In the genomic region with DNA sequence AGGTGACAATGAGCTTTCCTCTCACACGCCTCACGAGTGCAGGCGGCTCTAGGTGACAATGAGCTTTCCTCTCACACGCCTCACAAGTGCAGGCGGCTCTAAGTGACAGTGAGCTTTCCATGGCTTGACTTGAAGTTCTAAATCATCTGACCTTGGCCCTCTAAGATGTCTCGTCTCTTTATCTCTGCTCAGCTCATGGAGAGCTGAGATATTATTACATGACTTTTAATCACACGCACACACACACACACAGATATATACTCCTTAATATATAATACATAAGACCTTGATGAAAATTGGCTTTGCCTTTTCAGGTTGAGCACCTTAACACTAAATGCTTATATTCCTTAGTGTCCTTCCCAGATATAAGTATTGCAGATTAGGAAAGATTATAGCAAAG, we compare ENCODE assay signal across 15 mouse cellular contexts. TPM values are rescaled to one million over a fixed set of nuclear protein-coding genes. Genes with fewer than 3 reads are reported as not detected.
A peak's percentile ranks its signal among the peaks of the same experiment; 100 is the strongest.
DNase-seq lines count a peak whose midpoint lies in the region; ATAC-seq and TF ChIP-seq lines count a peak whose summit lies in the region.
"Had no signal": no experiment of that assay in that cellular context is flagged by ENCODE, and none has a peak within 500 bp of the region (broad histone marks: within the 10 kb centered on the region; RNA-seq: fewer than 3 reads in every experiment).

No protein-coding gene starts in this region.

- no peak for DNase-seq in heart, postnatal 4 days
- no peak for DNase-seq in liver, embryonic 13.5 days
- no peak for DNase-seq in frontal cortex, adult 2 months (ENCODE audit: extremely low spot score in 1 of 2, low spot score in 1 of 2)
- DNase-seq in thymus, postnatal 36 days, result no peak
- DNase-seq: cerebellum, adult 11-12 months; cerebellum, postnatal 25 days; gastrocnemius, postnatal 25 days; kidney, adult 9 months; left cerebral cortex, postnatal 4 days; right cerebral cortex, adult 18-20 months had no signal

- no peak for TF ChIP-seq CTCF in bone marrow, adult 2 months (IDR thresholded peaks at IDR 0.05; ENCODE audit: control insufficient read depth, insufficient read depth, low read length)

- no peak for TF ChIP-seq POLR2A in bone marrow, adult 2 months (IDR thresholded peaks at IDR 0.05; ENCODE audit: borderline replicate concordance, control insufficient read depth, low read depth, low read length)

- H3K4me1 ChIP-seq in heart, embryonic 15.5 days (replicated peaks), result peaks cover 5% of the 10 kb centered on the region; the same call in 1 of the 2 replicates
- H3K4me1 ChIP-seq in bone marrow, adult 2 months (ENCODE audit: control insufficient read depth, insufficient read depth, low read length), result peaks cover 4% of the 10 kb centered on the region
- peaks cover 27% of the 10 kb centered on the region for H3K4me1 ChIP-seq in brown adipose tissue, adult 24 weeks (ENCODE audit: control insufficient read depth, insufficient read depth, insufficient read length, low read length)
- H3K4me1 ChIP-seq in liver, embryonic 13.5 days (replicated peaks), result peaks cover 80% of the 10 kb centered on the region
- H3K4me1 ChIP-seq: hindbrain, embryonic 15.5 days had no signal

- H3K36me3 ChIP-seq in heart, embryonic 15.5 days, result no peaks in the 10 kb centered on the region
- peaks cover 8% of the 10 kb centered on the region; the same call in 1 of the 2 replicates for H3K36me3 ChIP-seq in liver, embryonic 13.5 days
- H3K36me3 ChIP-seq: hindbrain, embryonic 15.5 days had no signal

- H3K27me3 ChIP-seq in heart, embryonic 15.5 days, result no peaks in the 10 kb centered on the region
- H3K27me3 ChIP-seq in liver, embryonic 13.5 days, result no peaks in the 10 kb centered on the region
- H3K27me3 ChIP-seq: hindbrain, embryonic 15.5 days had no signal

- H3K27ac ChIP-seq in heart, embryonic 15.5 days, result peak overlapping the region; percentile 57
- H3K27ac ChIP-seq in bone marrow, adult 2 months (ENCODE audit: control insufficient read depth, insufficient read depth, low read depth, low read length, poor library complexity), result peak overlapping the region; percentile 12
- H3K27ac ChIP-seq in brown adipose tissue, adult 24 weeks (replicated peaks; ENCODE audit: low read depth, low read length), result peak overlapping the region; percentile 49
- H3K27ac ChIP-seq in liver, embryonic 13.5 days, result peak overlapping the region; percentile 89
- H3K27ac ChIP-seq: hindbrain, embryonic 15.5 days had no signal

- no peak overlapping the region for H3K4me3 ChIP-seq in heart, embryonic 15.5 days
- no peak overlapping the region for H3K4me3 ChIP-seq in bone marrow, adult 2 months (replicated peaks; ENCODE audit: control insufficient read depth, low read depth, low read length)
- H3K4me3 ChIP-seq in brown adipose tissue, adult 24 weeks (ENCODE audit: insufficient read depth, low read depth, low read length), result no peak overlapping the region
- no peak overlapping the region for H3K4me3 ChIP-seq in liver, embryonic 13.5 days (replicated peaks)
- H3K4me3 ChIP-seq: hindbrain, embryonic 15.5 days had no signal

- 46% methylated on average over 7 of the region's 7 CpGs for WGBS in heart, embryonic 15.5 days
- WGBS in bone marrow, adult 2 months, result 64% methylated on average over 7 of the region's 7 CpGs
- 46% methylated on average over 7 of the region's 7 CpGs for WGBS in liver, embryonic 13.5 days (ENCODE audit: insufficient replicate concordance)

- peak; percentile 36; the same call in 1 of the 2 replicates for ATAC-seq in heart, embryonic 15.5 days (replicated peaks; ENCODE audit: insufficient number of reproducible peaks, insufficient read depth, low FRiP score, low read depth)
- ATAC-seq in liver, embryonic 13.5 days (ENCODE audit: low read depth), result peak; percentile 79
- no peak for ATAC-seq in monocyte, adult 5-6 weeks (replicated peaks; ENCODE audit: insufficient number of reproducible peaks, low FRiP score, low TSS enrichment, poor library complexity, severe bottlenecking)

- H3K9ac ChIP-seq in heart, embryonic 15.5 days, result no peak overlapping the region
- H3K9ac ChIP-seq in liver, embryonic 13.5 days, result peak overlapping the region; percentile 27
- H3K9ac ChIP-seq: hindbrain, embryonic 15.5 days had no signal

- H3K9me3 ChIP-seq in heart, embryonic 15.5 days (replicated peaks), result no peaks in the 10 kb centered on the region
- no peaks in the 10 kb centered on the region for H3K9me3 ChIP-seq in liver, embryonic 13.5 days (replicated peaks)
- H3K9me3 ChIP-seq: hindbrain, embryonic 15.5 days had no signal

- no peak overlapping the region for H3K4me2 ChIP-seq in heart, embryonic 15.5 days
- H3K4me2 ChIP-seq in liver, embryonic 13.5 days, result peak overlapping the region; percentile 31
- H3K4me2 ChIP-seq: hindbrain, embryonic 15.5 days had no signal

RNA-seq across cellular contexts. Expression of gene Prcp, which starts 12.5 kb away (rescaled TPM):
- polyA plus RNA-seq in heart, embryonic 15.5 days (2015; fragmentation: Nextera tagmentation; extraction: Ambion mirVana), result 19.1 and 22.0 TPM in 2 replicates
- total RNA-seq in heart, postnatal 4 days (2021), result 10 to 100 TPM; 51.6 to 52.0 TPM
- polyA plus RNA-seq in bone marrow, adult 2 months (2011; ENCODE audit: insufficient read depth, insufficient read length, low replicate concordance, missing spikeins), result 32.8 and 34.1 TPM in 2 replicates
- polyA plus RNA-seq in brown adipose tissue, adult 24 weeks (2012; ENCODE audit: insufficient read depth, insufficient read length, missing spikeins), result 11.4 and 11.9 TPM in 2 replicates
- polyA plus RNA-seq in liver, embryonic 13.5 days (2015; fragmentation: Nextera tagmentation; extraction: Ambion mirVana), result 16.5 and 18.3 TPM in 2 replicates
- 8.0 and 9.8 TPM in 2 replicates for polyA plus RNA-seq in frontal cortex, adult 2 months (2012; rRNA removed)
- 48.1 to 63.6 TPM (median 48.4 TPM) in 3 replicates for total RNA-seq in monocyte, adult 5-6 weeks (2017)

RNA-seq across cellular contexts. Expression of gene Ddias, which starts 12.8 kb away (rescaled TPM):
- 8.2 and 9.0 TPM in 2 replicates for polyA plus RNA-seq in heart, embryonic 15.5 days (2015; fragmentation: Nextera tagmentation; extraction: Ambion mirVana)
- 1 to 10 TPM; 6.6 to 8.5 TPM for total RNA-seq in heart, postnatal 4 days (2021)
- 6.2 and 14.7 TPM in 2 replicates for polyA plus RNA-seq in bone marrow, adult 2 months (2011; ENCODE audit: insufficient read depth, insufficient read length, low replicate concordance, missing spikeins)
- not detected in 2 replicates for polyA plus RNA-seq in brown adipose tissue, adult 24 weeks (2012; ENCODE audit: insufficient read depth, insufficient read length, missing spikeins)
- 10.6 and 15.1 TPM in 2 replicates for polyA plus RNA-seq in liver, embryonic 13.5 days (2015; fragmentation: Nextera tagmentation; extraction: Ambion mirVana)
- polyA plus RNA-seq in frontal cortex, adult 2 months (2012; rRNA removed), result 0.40 and 0.44 TPM in 2 replicates
- total RNA-seq in monocyte, adult 5-6 weeks (2017), result 1.2 to 3.6 TPM (median 2.6 TPM) in 3 replicates

Comparison
In these comparisons a context has a peak if more than half of its experiments do, and no peak if none do; other contexts are left out.
1. H3K27ac ChIP-seq: peak in every context shown above with its lines; median percentile 89 in liver, embryonic 13.5 days; 57 in heart, embryonic 15.5 days; 49 in brown adipose tissue, adult 24 weeks; 12 in bone marrow, adult 2 months.